Mouse (Mus musculus) right cerebral cortex, postnatal 4 days (tissue): ENCODE data around the gene Runx2.

Source experiments
- DNase-seq: peaks from one replicate; pipeline ENCODE4 v3.0.0-alpha.2; 2022

The Runx2 gene

GRCm38 (mm10) chr17:44577791-44578190, 236.8 kb downstream of the Runx2 start:
- DNase-seq, result no peak

- DNase-seq, result no peak
These were observed 243.7 kb downstream of the Runx2 start for GRCm38 (mm10) chr17:44570899-44571298.

GRCm38 (mm10) chr17:44569020-44569621, 245.5 kb downstream of the Runx2 start:
- no peak for DNase-seq

GRCm38 (mm10) chr17:44566992-44567391, 247.6 kb downstream of the Runx2 start:
- no peak for DNase-seq

GRCm38 (mm10) chr17:44565884-44566515, 248.6 kb downstream of the Runx2 start:
- DNase-seq, result no peak

- peak; percentile 53 for DNase-seq
These were observed 249.2 kb downstream of the Runx2 start for GRCm38 (mm10) chr17:44565311-44565831.

- DNase-seq, result no peak
These were observed 249.9 kb downstream of the Runx2 start for GRCm38 (mm10) chr17:44564611-44565198.

- DNase-seq, result no peak
These were observed 254.6 kb downstream of the Runx2 start for GRCm38 (mm10) chr17:44560016-44560415.

- DNase-seq, result no peak
These were observed 257.1 kb downstream of the Runx2 start for GRCm38 (mm10) chr17:44557199-44558111.

GRCm38 (mm10) chr17:44554941-44555340, 259.7 kb downstream of the Runx2 start:
- DNase-seq, result no peak

- DNase-seq, result no peak
These were observed 265.0 kb downstream of the Runx2 start for GRCm38 (mm10) chr17:44549551-44549950.

GRCm38 (mm10) chr17:44547922-44548321, 266.7 kb downstream of the Runx2 start:
- DNase-seq, result no peak

GRCm38 (mm10) chr17:44546801-44547200, 267.8 kb downstream of the Runx2 start:
- DNase-seq, result no peak

- no peak for DNase-seq
These were observed 269.3 kb downstream of the Runx2 start for GRCm38 (mm10) chr17:44545141-44545813.

GRCm38 (mm10) chr17:44542706-44543105, 271.9 kb downstream of the Runx2 start:
- no peak for DNase-seq

GRCm38 (mm10) chr17:44540699-44541098, 273.9 kb downstream of the Runx2 start:
- no peak for DNase-seq

GRCm38 (mm10) chr17:44538921-44539320, 275.7 kb downstream of the Runx2 start:
- DNase-seq, result no peak

- no peak for DNase-seq
These were observed 284.6 kb downstream of the Runx2 start for GRCm38 (mm10) chr17:44530000-44530399.

GRCm38 (mm10) chr17:44528617-44529016, 286.0 kb downstream of the Runx2 start:
- no peak for DNase-seq

- DNase-seq, result no peak
These were observed 290.5 kb downstream of the Runx2 start for GRCm38 (mm10) chr17:44524146-44524545.

- DNase-seq, result no peak
These were observed 291.7 kb downstream of the Runx2 start for GRCm38 (mm10) chr17:44522906-44523305.
